Mouse (Mus musculus) limb, embryonic 13.5 days (tissue): ENCODE measurements around the gene Nr1h2. TPM values are rescaled to one million over a fixed set of nuclear protein-coding genes. Genes with fewer than 3 reads are reported as not detected.

Experiments used
- ATAC-seq: fragments of 200-750 bp; cut with Nextera tagmentation; 2 replicates; pipeline ENCODE4 v1.8.0; 2017; ENCODE audit warnings: low read depth, moderate number of reproducible peaks, moderate TSS enrichment; ENCODE audit not compliant: low FRiP score
- H3K27ac ChIP-seq: fragments of 300-500 bp; sonication (generic); 2 replicates; pipeline ENCODE4 v1.5.1; 2015; ENCODE audit warnings: inconsistent platforms, mild to moderate bottlenecking, moderate library complexity
- H3K27me3 ChIP-seq: fragments of 300-500 bp; sonication (generic); 2 replicates; pipeline ENCODE4 v1.6.1; 2015; ENCODE audit warnings: mild to moderate bottlenecking, inconsistent platforms
- H3K36me3 ChIP-seq: fragments of 300-500 bp; sonication (generic); 2 replicates; pipeline ENCODE4 v1.6.1; 2015; ENCODE audit warnings: inconsistent platforms, mild to moderate bottlenecking, moderate library complexity
- H3K4me1 ChIP-seq: fragments of 300-500 bp; sonication (generic); 2 replicates; pipeline ENCODE4 v1.6.1; 2015; ENCODE audit warnings: inconsistent platforms
- H3K4me2 ChIP-seq: fragments of 300-500 bp; sonication (generic); replicated peaks from 2 replicates; pipeline ENCODE4 v1.6.1; 2015; ENCODE audit warnings: inconsistent platforms, mild to moderate bottlenecking, moderate library complexity
- H3K4me3 ChIP-seq: fragments of 300-500 bp; sonication (generic); 2 replicates; pipeline ENCODE4 v1.5.1; 2015; ENCODE audit warnings: moderate library complexity, mild to moderate bottlenecking, inconsistent platforms
- H3K9ac ChIP-seq: fragments of 300-500 bp; sonication (generic); 2 replicates; pipeline ENCODE4 v1.6.1; 2015; ENCODE audit warnings: mild to moderate bottlenecking, inconsistent platforms
- H3K9me3 ChIP-seq: fragments of 300-500 bp; sonication (generic); 2 replicates; pipeline ENCODE4 v1.6.1; 2016; ENCODE audit warnings: inconsistent platforms
- WGBS: fragments of 180-500 bp; shearing (Covaris S2); methylation state at CpG from one replicate; pipeline ENCODE4 v1.1.7; 2015; 5-methylcytosine and 5-hydroxymethylcytosine counted together
- polyA plus RNA-seq: library from polyadenylated mRNA; unstranded; fragments of >200 nt; fragmentation: Nextera tagmentation; extraction: Ambion mirVana; gene quantifications from 2 replicates; pipeline ENCODE4 v1.2.1, GENCODE M21; 2015

Nr1h2 gene
- polyA plus RNA-seq, 1 experiment from 2014 or later, result 72.4 TPM

DNA sequence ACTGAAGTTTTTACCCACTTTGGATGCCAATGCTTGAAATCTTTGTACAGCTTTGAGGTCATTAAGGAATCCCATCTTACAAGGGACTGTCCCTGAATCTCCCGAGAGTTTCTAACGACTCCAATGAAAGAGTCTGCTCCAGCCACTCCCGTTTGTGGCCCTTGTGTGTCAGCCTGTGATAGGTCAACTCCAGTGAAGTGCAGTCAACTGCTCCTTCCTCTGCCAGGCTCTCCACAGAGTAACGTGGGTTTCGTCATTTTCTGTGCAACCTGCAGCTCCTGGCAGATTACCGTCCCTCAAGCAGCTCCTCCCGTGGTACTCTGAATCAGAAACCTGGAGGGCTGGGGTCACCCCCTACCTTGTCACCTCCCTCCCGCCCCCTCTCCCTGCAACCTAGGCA, 9.5 kb upstream of the Nr1h2 start:
- no peak overlapping the region for H3K27ac ChIP-seq
- H3K9ac ChIP-seq, result no peak overlapping the region
- no peak overlapping the region for H3K4me2 ChIP-seq
- no peak for ATAC-seq
- H3K9me3 ChIP-seq, result no peaks in the 10 kb centered on the region
- 47% methylated on average over 8 of the region's 8 CpGs for WGBS
- H3K36me3 ChIP-seq, result no peaks in the 10 kb centered on the region
- H3K4me3 ChIP-seq, result no peak overlapping the region
- H3K27me3 ChIP-seq, result no peaks in the 10 kb centered on the region; the same call in 1 of the 2 replicates
- no peaks in the 10 kb centered on the region for H3K4me1 ChIP-seq

DNA sequence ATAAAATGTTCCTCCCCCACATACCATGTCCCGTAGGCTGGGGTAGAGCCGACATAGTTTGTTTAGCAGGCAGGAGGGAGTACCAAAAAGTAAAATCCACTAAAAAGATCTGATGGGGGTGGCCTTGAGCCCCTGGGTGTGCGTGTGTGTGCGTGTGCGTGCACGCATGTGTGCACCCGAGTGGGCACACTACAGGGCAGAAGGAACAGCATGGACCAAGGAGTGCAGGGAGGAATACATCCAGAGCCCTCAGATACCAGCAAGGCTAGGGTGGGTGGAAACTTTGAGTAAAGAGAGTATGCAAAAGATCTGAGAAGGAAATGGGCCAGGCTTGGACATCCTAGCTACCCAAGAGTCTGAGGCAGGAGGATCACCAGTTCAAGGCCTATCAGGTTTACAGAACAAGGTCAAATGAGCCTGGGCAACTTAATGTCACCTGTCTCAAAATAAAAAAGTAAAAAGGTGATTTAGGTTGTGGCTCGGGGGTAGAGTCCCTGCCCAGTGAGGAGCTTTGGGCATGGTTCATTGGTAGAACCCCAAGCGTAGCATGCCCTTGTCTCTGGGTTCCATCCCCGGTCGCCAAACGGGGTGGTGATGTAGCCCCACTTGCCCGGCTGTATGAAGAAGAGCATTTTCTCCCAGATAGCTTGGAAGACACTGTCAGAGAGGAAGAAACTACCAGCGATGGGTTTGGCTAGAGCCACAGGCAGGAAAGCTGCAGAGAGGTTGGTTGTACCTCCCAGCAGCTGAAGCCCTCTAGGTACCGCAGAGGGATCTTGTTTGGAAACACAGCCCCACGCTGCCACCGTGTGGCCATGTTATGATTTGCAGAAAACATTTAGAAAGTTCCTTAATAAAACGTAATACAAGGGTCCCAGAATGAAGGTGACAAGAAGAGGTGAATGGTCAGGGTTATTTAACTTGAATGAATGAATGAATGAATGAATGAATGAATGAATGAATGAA, 7.0 kb upstream of the Nr1h2 start:
- Histone ChIP-seq H3K27ac (no peak overlapping the region), H3K9me3 (no peaks in the 10 kb centered on the region), H3K4me1 (no peaks in the 10 kb centered on the region), H3K9ac (peak overlapping the region; percentile 6; the same call in 1 of the 2 replicates), H3K27me3 (no peaks in the 10 kb centered on the region; the same call in 1 of the 2 replicates), H3K4me2 (no peak overlapping the region), H3K4me3 (no peak overlapping the region), H3K36me3 (no peaks in the 10 kb centered on the region)
- 54% methylated on average over 18 of the region's 18 CpGs for WGBS
- ATAC-seq, result peak; percentile 48

DNA sequence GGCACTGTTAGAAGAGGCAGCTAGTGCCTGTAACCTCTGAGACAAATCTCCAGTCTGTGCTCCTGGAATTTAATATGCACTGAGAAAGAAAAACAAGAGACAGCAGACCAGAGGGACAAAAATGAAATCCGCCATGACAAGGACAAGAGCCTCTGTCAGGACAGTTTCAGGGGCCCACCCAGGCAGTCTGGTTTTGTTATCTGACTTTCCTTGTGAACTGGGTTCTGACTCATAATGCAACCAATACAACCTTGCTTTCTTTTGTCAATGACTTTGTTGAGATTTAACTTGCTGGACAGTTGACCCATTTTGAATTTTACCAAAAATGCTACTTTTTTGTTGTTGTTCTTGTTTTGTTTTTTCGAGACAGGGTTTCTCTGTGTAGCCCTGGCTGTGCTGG, 3.9 kb upstream of the Nr1h2 start:
- 68% methylated on average over 2 of the region's 2 CpGs for whole genome bisulfite sequencing
- Histone ChIP-seq H3K4me1 (peaks cover 9% of the 10 kb centered on the region), H3K27ac (no peak overlapping the region), H3K4me2 (no peak overlapping the region), H3K9me3 (no peaks in the 10 kb centered on the region), H3K36me3 (no peaks in the 10 kb centered on the region), H3K9ac (no peak overlapping the region), H3K4me3 (no peak overlapping the region), H3K27me3 (no peaks in the 10 kb centered on the region; the same call in 1 of the 2 replicates)
- no peak for ATAC-seq

DNA sequence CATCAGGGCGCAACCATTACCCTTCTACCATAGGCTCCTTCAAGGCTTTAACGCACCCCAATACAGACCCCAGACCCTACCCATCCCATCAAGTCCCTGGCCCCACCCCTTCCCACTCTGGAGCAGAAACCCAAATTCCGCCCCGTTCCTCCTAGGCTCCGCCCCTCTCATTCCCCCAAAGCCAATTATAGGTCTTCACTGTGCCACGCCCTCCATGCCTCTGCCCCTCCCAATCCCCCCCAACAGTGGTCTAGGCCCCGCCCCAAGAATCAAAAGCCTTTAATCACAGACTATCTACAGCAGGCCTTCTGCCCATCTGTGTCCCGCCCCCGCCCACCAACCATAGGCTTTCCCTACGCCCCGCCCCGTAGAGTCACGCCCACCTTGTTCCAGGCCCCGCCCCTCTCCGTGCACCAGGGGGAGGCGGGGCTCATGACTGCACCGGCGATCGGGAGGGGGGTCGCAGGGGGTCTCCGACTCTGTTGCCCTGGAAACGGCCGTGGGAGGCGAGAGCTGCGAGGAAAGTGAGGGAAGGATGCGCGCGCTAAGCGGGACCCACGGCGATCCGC, 471 bp downstream of the Nr1h2 start:
- H3K4me1 ChIP-seq, result peaks cover 13% of the 10 kb centered on the region
- H3K9me3 ChIP-seq, result no peaks in the 10 kb centered on the region
- H3K36me3 ChIP-seq, result peaks cover 32% of the 10 kb centered on the region
- H3K9ac ChIP-seq, result peak overlapping the region; percentile 73
- under 1% methylated on average over 32 of the region's 32 CpGs for WGBS
- peak overlapping the region; percentile 91 for H3K4me3 ChIP-seq
- peak overlapping the region; percentile 98 for H3K27ac ChIP-seq
- no peaks in the 10 kb centered on the region for H3K27me3 ChIP-seq
- H3K4me2 ChIP-seq, result peak overlapping the region; percentile 69
- peak; percentile 77 for ATAC-seq

DNA sequence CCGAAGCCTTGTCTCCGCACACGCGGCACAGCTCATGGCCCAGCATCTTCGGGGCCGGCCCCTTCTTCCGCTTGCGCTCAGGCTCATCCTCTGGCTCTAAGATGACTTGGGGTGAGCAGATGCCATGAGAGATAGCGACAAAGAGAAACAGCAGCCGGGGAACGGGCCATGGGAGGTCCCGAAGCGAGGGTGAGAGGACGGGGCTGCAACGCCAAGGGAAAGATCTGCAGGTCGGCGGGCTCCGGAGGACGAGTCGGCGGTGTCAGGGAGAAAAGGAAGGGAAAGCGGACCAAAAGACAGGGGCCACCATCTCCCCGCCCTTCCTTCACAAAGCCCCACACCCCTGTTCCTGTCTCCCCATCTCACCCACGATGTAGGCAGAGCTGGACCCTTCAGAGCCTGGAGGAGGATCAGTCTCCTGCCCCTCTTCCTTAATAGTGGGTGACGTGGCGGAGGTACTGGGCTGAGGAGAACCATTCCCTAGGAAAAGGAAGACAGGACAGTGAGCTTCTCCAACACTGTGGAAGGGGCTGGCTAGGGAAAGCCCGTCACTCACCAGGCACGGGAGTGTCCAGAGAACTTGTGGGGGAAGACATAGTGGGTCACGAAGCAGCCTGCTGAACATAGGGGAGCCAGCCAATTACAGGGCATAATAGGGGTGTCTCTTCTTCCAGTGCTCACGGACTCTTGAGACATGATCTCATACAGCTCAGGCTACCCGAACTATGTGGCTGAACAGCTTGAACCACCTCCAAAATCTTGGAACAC, 1.4 kb downstream of the Nr1h2 start:
- H3K27ac ChIP-seq, result peak overlapping the region; percentile 98; the same call in 1 of the 2 replicates
- H3K4me3 ChIP-seq, result peak overlapping the region; percentile 91
- H3K4me2 ChIP-seq, result peak overlapping the region; percentile 69
- no peaks in the 10 kb centered on the region for H3K9me3 ChIP-seq
- ATAC-seq, result no peak
- H3K9ac ChIP-seq, result no peak overlapping the region
- H3K36me3 ChIP-seq, result peaks cover 32% of the 10 kb centered on the region
- 83% methylated on average over 31 of the region's 31 CpGs for WGBS
- peaks cover 20% of the 10 kb centered on the region for H3K4me1 ChIP-seq
- no peaks in the 10 kb centered on the region for H3K27me3 ChIP-seq

DNA sequence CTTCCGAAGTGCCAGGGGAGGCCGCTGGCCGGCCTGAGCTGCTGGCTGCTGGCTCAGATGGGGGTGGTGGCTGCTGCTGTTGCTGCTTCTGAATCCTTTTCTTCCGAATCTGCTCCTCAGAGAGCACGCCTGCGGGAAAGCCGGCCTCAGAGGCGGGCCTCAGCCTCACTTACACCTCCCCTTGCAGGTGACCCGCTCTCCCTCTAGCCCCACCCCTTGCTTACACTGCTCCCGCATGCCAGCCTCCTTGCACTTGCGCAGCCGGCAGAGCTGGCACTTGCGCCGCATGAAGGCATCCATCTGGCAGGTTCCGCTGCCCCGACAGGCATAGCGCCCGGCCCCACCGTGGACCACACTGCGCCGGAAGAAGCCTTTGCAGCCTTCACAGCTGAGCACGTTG, 2.0 kb downstream of the Nr1h2 start:
- ATAC-seq, result no peak
- Histone ChIP-seq H3K4me1 (peaks cover 26% of the 10 kb centered on the region), H3K27ac (no peak overlapping the region), H3K4me3 (no peak overlapping the region), H3K9me3 (no peaks in the 10 kb centered on the region), H3K27me3 (no peaks in the 10 kb centered on the region), H3K36me3 (peaks cover 32% of the 10 kb centered on the region), H3K9ac (no peak overlapping the region), H3K4me2 (no peak overlapping the region)
- WGBS, result 79% methylated on average over 22 of the region's 22 CpGs

DNA sequence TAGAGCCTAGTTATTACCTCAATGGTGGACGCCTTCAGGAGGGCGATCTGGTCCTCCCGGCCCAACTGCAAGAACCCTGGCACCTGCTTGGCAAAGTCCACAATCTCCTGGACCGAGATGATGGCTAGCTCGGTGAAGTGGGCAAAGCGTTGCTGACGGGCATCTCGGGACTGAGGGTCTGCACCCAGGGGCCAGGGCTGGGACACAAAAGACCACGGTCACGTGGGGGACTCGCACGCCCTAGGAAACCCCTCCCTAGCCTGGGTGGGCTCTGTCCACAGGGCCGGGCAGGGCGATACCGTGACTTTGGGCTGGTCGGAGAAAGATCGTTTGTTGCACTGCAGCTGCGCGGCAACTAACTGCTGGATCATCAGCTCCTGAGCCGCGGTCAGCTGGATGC, 2.5 kb downstream of the Nr1h2 start:
- Histone ChIP-seq H3K36me3 (peaks cover 34% of the 10 kb centered on the region), H3K27me3 (no peaks in the 10 kb centered on the region), H3K4me3 (no peak overlapping the region), H3K9me3 (0 out of 2 replicates have a peak, but pooled peaks cover under 1% of the 10 kb centered on the region), H3K4me1 (peaks cover 26% of the 10 kb centered on the region), H3K9ac (no peak overlapping the region), H3K27ac (no peak overlapping the region), H3K4me2 (no peak overlapping the region)
- 90% methylated on average over 21 of the region's 21 CpGs for WGBS
- ATAC-seq, result no peak

DNA sequence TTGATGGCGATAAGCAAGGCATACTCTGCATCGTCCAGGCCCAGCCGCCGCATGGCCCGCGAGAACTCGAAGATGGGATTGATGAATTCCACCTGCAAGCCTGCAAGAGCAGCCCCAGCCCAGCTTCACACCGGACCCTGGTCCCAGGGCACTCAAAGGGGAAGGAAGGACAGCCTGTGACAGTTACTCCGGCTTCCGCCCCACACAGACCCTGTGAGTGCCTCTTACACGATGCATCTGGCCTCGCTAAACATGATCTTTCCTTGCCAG, 3.4 kb downstream of the Nr1h2 start:
- WGBS, result 96% methylated on average over 12 of the region's 12 CpGs

DNA sequence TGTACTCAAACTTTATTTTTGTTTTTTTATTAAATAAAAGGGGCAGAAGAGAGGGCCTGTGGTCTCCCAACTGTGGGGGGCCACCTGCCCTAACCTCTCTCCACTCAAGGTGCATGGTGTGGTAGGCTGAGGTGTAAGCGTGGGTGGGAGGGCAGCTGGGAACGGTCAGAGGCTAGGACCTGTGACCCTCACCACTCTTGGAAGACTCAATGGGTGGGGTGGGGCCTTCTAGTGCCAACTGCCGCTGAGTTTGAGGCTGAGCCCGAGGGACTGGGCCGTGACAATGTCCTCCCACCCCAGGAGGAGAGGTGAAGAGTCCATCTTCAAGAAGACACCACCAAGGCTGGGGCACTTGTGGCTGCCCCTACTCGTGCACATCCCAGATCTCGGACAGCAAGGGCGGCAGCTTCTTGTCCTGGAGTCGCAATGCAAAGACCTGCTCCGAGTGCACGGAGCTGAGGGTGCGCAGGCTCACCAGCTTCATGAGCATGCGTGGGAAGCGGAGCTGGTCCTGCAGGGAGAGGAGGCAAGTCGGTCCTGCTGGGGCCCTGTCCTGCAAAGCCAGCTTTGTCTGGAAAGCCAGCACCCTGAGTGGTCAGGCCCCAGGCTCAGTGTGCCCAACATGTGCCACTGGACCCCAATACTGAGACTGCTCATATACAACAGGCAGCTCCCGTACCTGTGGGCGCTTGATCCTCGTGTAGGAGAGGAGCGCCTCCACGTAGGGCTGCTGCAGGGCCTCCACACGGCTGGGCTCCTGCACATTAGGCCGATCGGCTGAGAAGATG, 3.9 kb downstream of the Nr1h2 start:
- Histone ChIP-seq H3K4me3 (no peak overlapping the region), H3K27ac (no peak overlapping the region), H3K9ac (no peak overlapping the region), H3K36me3 (peaks cover 44% of the 10 kb centered on the region), H3K4me2 (no peak overlapping the region), H3K27me3 (no peaks in the 10 kb centered on the region), H3K9me3 (peaks cover 5% of the 10 kb centered on the region; the same call in 1 of the 2 replicates), H3K4me1 (peaks cover 26% of the 10 kb centered on the region)
- WGBS, result 93% methylated on average over 23 of the region's 23 CpGs
- ATAC-seq, result no peak

More for the DNA sequence above, 3.4 kb downstream of the Nr1h2 start:
- Histone ChIP-seq H3K4me3 (no peak overlapping the region), H3K4me1 (peaks cover 26% of the 10 kb centered on the region), H3K9ac (0 out of 2 replicates have a peak overlapping the region, but pooled peaks have one; percentile 19), H3K27ac (no peak overlapping the region), H3K27me3 (no peaks in the 10 kb centered on the region), H3K4me2 (no peak overlapping the region), H3K36me3 (peaks cover 42% of the 10 kb centered on the region), H3K9me3 (peaks cover 5% of the 10 kb centered on the region; the same call in 1 of the 2 replicates)
- no peak for ATAC-seq

DNA sequence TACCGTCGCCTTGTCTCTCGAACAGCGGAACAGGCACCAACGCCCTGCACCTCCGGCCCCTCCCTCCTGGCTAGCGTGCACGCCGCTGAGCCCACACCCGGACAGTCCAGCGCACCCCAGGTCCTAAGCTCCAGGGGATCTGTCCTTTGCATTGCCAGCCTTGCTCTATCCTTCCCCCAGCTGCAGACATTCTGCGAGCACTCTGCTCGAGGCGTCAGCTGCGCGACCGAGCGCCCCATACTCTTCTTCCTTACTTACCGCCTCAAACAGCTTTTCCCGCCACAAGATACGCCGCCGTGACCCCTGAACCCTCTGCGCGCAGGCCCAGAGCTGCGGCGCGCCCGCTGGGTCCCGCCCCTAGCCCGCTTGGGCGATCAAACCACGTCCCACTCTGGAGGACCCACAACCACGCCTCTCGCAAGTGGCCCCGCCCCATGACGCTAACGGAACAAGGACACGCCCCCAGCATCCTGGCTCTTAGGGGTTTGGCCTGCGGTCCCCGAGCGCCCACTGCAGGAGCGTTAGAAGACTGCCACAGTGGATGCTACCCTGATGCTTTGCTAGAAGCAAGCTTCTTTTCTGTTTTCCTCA, 5.2 kb downstream of the Nr1h2 start, which contains the start of gene Pold1:
Gene Pold1, minus strand, starts transcription at position 353 of the 591 bp plus-strand sequence.
- peak; percentile 93 for ATAC-seq
- Histone ChIP-seq H3K27ac (peak within 1 kb of the TSS; percentile 83), H3K4me1 (peaks cover 22% of the 10 kb centered on the region), H3K27me3 (no peaks in the 10 kb centered on the region), H3K9ac (peak within 1 kb of the TSS; percentile 78), H3K4me2 (peak within 1 kb of the TSS; percentile 85), H3K36me3 (peaks cover 44% of the 10 kb centered on the region), H3K9me3 (peaks cover 5% of the 10 kb centered on the region; the same call in 1 of the 2 replicates), H3K4me3 (peak within 1 kb of the TSS; percentile 66)
- under 1% methylated on average over 43 of the region's 43 CpGs for WGBS

DNA sequence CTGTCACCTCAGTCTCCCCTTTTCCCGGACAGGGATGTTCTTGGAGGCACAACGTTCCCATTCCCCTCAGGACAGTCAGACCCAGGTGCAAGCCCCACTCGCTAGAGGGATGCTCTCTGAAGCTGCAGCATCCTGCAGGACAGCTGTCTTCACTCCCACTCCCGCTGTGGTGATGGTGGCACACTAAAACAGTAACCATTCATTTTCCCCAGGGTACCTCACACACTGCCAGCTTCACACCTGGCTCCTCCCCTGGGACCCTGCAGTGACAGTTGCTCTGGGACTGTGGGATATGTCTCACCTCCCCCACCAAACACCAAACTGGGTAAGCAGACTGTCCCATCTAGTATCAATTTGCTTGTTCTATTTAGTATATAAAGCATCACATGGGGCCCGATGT, 6.0 kb downstream of the Nr1h2 start:
- Histone ChIP-seq H3K9ac (peak overlapping the region; percentile 78), H3K9me3 (peaks cover 5% of the 10 kb centered on the region; the same call in 1 of the 2 replicates), H3K4me1 (peaks cover 17% of the 10 kb centered on the region), H3K36me3 (peaks cover 47% of the 10 kb centered on the region), H3K4me2 (peak overlapping the region; percentile 85), H3K4me3 (peak overlapping the region; percentile 66), H3K27me3 (no peaks in the 10 kb centered on the region), H3K27ac (no peak overlapping the region; the same call in 1 of the 2 replicates)
- 27% methylated on average over 5 of the region's 5 CpGs for WGBS
- no peak for ATAC-seq
